Comparison of ENCODE assay signal across 19 mouse cellular contexts in genomic region chrX:169723511-169723910, GRCm38 (mm10). TPM values are rescaled to one million over a fixed set of nuclear protein-coding genes. Genes with fewer than 3 reads are reported as not detected.
"Had no signal": no experiment of that assay in that cellular context is flagged by ENCODE, and none has a peak within 500 bp of the region (broad histone marks: within the 10 kb centered on the region; RNA-seq: fewer than 3 reads in every experiment).

No protein-coding gene starts in this region.

- H3K27me3 ChIP-seq: liver, embryonic 13.5 days; lung, embryonic 15.5 days had no signal

- H3K4me2 ChIP-seq: limb, embryonic 12.5 days; liver, embryonic 13.5 days; lung, embryonic 15.5 days; midbrain, embryonic 13.5 days had no signal

- H3K4me1 ChIP-seq: limb, embryonic 12.5 days; liver, embryonic 13.5 days; lung, embryonic 15.5 days; midbrain, embryonic 13.5 days had no signal

- H3K4me3 ChIP-seq: limb, embryonic 12.5 days; liver, embryonic 13.5 days; lung, embryonic 15.5 days; midbrain, embryonic 13.5 days had no signal

- H3K36me3 ChIP-seq: limb, embryonic 12.5 days; liver, embryonic 13.5 days; lung, embryonic 15.5 days; midbrain, embryonic 13.5 days had no signal

- ATAC-seq: liver, postnatal 0 days; midbrain, embryonic 13.5 days had no signal

- H3K27ac ChIP-seq: limb, embryonic 12.5 days; liver, embryonic 13.5 days; lung, embryonic 15.5 days; midbrain, embryonic 13.5 days; stomach, postnatal 0 days had no signal

- H3K9me3 ChIP-seq: limb, embryonic 12.5 days; liver, embryonic 13.5 days; lung, embryonic 15.5 days; midbrain, embryonic 13.5 days had no signal

- H3K9ac ChIP-seq: limb, embryonic 12.5 days; liver, embryonic 13.5 days; liver, postnatal 0 days; lung, embryonic 15.5 days; midbrain, embryonic 13.5 days had no signal

- DNase-seq: kidney, postnatal 14 days; liver; liver, embryonic 13.5 days; liver, postnatal 0 days; lung, postnatal 36 days; right cerebral cortex, adult 18-20 months; right cerebral cortex, postnatal 25 days; thymus, postnatal 4 days had no signal

RNA-seq across cellular contexts. Expression of gene 4933400A11Rik, which starts 55.9 kb away (rescaled TPM):
- total RNA-seq: layer of hippocampus, postnatal 25 days; left cerebral cortex, adult 8-10 months; left cerebral cortex, postnatal 36 days; megakaryocyte progenitor cell, adult 5-6 weeks; midbrain, postnatal 0 days had no signal
- polyA plus RNA-seq: kidney, embryonic 14.5 days; limb, embryonic 12.5 days; liver, embryonic 13.5 days; liver, postnatal 0 days; midbrain, embryonic 13.5 days; midbrain, postnatal 0 days; neural tube, embryonic 14.5 days had no signal
